7 mouse cellular contexts compared by ENCODE assay signal in genomic region chr14:96518954-96519682, GRCm38 (mm10). TPM values are rescaled to one million over a fixed set of nuclear protein-coding genes. Genes with fewer than 3 reads are reported as not detected.
DNase-seq lines count a peak whose midpoint lies in the region; ATAC-seq and TF ChIP-seq lines count a peak whose summit lies in the region.

Klhl1 (minus strand) TSS chr14:96519102.

- H3K4me1 ChIP-seq in testis, adult 2 months (ENCODE audit: control insufficient read depth, insufficient read depth, low read length): peaks cover 9% of the 10 kb centered on the region
- H3K4me1 ChIP-seq in forebrain, embryonic 15.5 days: peaks cover 12% of the 10 kb centered on the region
- no peaks in the 10 kb centered on the region for H3K4me1 ChIP-seq in limb, embryonic 14.5 days (ENCODE audit: control insufficient read depth, insufficient read depth, low read length)
- H3K4me1 ChIP-seq in stomach, embryonic 14.5 days (ENCODE audit: control insufficient read depth, insufficient read depth, low read length): no peaks in the 10 kb centered on the region

- WGBS in forebrain, embryonic 15.5 days: 40% methylated on average over 13 of the region's 13 CpGs
- 44% methylated on average over 13 of the region's 13 CpGs for WGBS in limb, embryonic 14.5 days
- WGBS in stomach, embryonic 14.5 days: 46% methylated on average over 13 of the region's 13 CpGs

- TF ChIP-seq CTCF in testis, adult 2 months (IDR thresholded peaks at IDR 0.05; ENCODE audit: control insufficient read depth, insufficient read depth, insufficient replicate concordance, low read depth, low read length): no peak

- no peaks in the 10 kb centered on the region for H3K9me3 ChIP-seq in forebrain, embryonic 15.5 days
- no peaks in the 10 kb centered on the region for H3K9me3 ChIP-seq in limb, embryonic 14.5 days (ENCODE audit: control insufficient read depth, low read length)
- H3K9me3 ChIP-seq in stomach, embryonic 14.5 days (ENCODE audit: control insufficient read depth, low read depth, low read length): no peaks in the 10 kb centered on the region

- no peaks in the 10 kb centered on the region for H3K36me3 ChIP-seq in testis, adult 2 months (ENCODE audit: control insufficient read depth, insufficient read depth, low read length)
- no peaks in the 10 kb centered on the region for H3K36me3 ChIP-seq in forebrain, embryonic 15.5 days
- H3K36me3 ChIP-seq in limb, embryonic 14.5 days (ENCODE audit: control insufficient read depth, insufficient read depth, low read length): no peaks in the 10 kb centered on the region
- H3K36me3 ChIP-seq in stomach, embryonic 14.5 days (ENCODE audit: control insufficient read depth, insufficient read depth, low read length): no peaks in the 10 kb centered on the region

- TF ChIP-seq POLR2A in testis, adult 2 months (IDR thresholded peaks at IDR 0.05; ENCODE audit: control insufficient read depth, low read depth, low read length): no peak
- no peak for TF ChIP-seq POLR2A in limb, embryonic 14.5 days (IDR thresholded peaks at IDR 0.05; ENCODE audit: borderline replicate concordance, extremely low read depth, insufficient read depth, insufficient read length)

- no peak within 1 kb of the TSS for H3K27ac ChIP-seq in testis, adult 2 months (ENCODE audit: control insufficient read depth, insufficient read depth, low read depth, low read length)
- peak within 1 kb of the TSS; percentile 25; the same call in 1 of the 2 replicates for H3K27ac ChIP-seq in forebrain, embryonic 15.5 days (replicated peaks)
- no peak within 1 kb of the TSS for H3K27ac ChIP-seq in limb, embryonic 14.5 days (replicated peaks; ENCODE audit: low read depth, low read length)
- no peak within 1 kb of the TSS for H3K27ac ChIP-seq in stomach, embryonic 14.5 days (ENCODE audit: low read length)

- peak within 1 kb of the TSS; percentile 95 for H3K4me2 ChIP-seq in forebrain, embryonic 15.5 days (replicated peaks)
- peak within 1 kb of the TSS; percentile 68 for H3K4me2 ChIP-seq in limb, embryonic 14.5 days (replicated peaks; ENCODE audit: low read depth, low read length, severe bottlenecking)
- peak within 1 kb of the TSS; percentile 96 for H3K4me2 ChIP-seq in stomach, embryonic 14.5 days (replicated peaks; ENCODE audit: low read depth, low read length)

- peak within 1 kb of the TSS; percentile 61 for H3K9ac ChIP-seq in forebrain, embryonic 15.5 days (replicated peaks)
- peak within 1 kb of the TSS; percentile 40 for H3K9ac ChIP-seq in limb, embryonic 14.5 days (ENCODE audit: low read depth, low read length, severe bottlenecking)
- 0 out of 2 replicates have a peak within 1 kb of the TSS, but pooled peaks have one; percentile 25 for H3K9ac ChIP-seq in stomach, embryonic 14.5 days (replicated peaks; ENCODE audit: low read depth, low read length)

- ATAC-seq in forebrain, embryonic 15.5 days (replicated peaks): peak; percentile 91
- ATAC-seq in limb, embryonic 14.5 days (ENCODE audit: low FRiP score, low read depth): no peak
- ATAC-seq in stomach, embryonic 14.5 days (ENCODE audit: insufficient number of reproducible peaks, insufficient read depth, low FRiP score, low read depth): 0 out of 2 replicates have a peak, but pooled peaks have one; percentile 67

- no peaks in the 10 kb centered on the region for H3K27me3 ChIP-seq in testis, adult 2 months (ENCODE audit: control insufficient read depth, insufficient read depth, low read length)
- H3K27me3 ChIP-seq in forebrain, embryonic 15.5 days: no peaks in the 10 kb centered on the region
- H3K27me3 ChIP-seq in limb, embryonic 14.5 days (ENCODE audit: control insufficient read depth, insufficient read depth, low read length): peaks cover 20% of the 10 kb centered on the region
- H3K27me3 ChIP-seq in stomach, embryonic 14.5 days (ENCODE audit: control insufficient read depth, insufficient read depth, low read length): no peaks in the 10 kb centered on the region

- peak within 1 kb of the TSS; percentile 56 for H3K4me3 ChIP-seq in testis, adult 2 months (ENCODE audit: control insufficient read depth, low read depth, low read length)
- peak within 1 kb of the TSS; percentile 56 for H3K4me3 ChIP-seq in forebrain, embryonic 15.5 days
- peak within 1 kb of the TSS; percentile 40 for H3K4me3 ChIP-seq in limb, embryonic 14.5 days (replicated peaks; ENCODE audit: low read length)
- peak within 1 kb of the TSS; percentile 39 for H3K4me3 ChIP-seq in stomach, embryonic 14.5 days (ENCODE audit: low read depth, low read length)

- DNase-seq in testis, postnatal 10 days (ENCODE audit: low spot score): no peak
- DNase-seq in limb, embryonic 14.5 days (ENCODE audit: low spot score): no peak
- DNase-seq in ovary, postnatal 10 days (ENCODE audit: low spot score): no peak
- no peak for DNase-seq in natural killer cell, adult 2 months (ENCODE audit: low spot score in 2 of 2)

RNA-seq across cellular contexts. Expression of gene Klhl1, which starts in this region (rescaled TPM):
- polyA plus RNA-seq in testis, adult 2 months (2012; rRNA removed): 0.02 TPM in 1 of 2 replicates, not detected in the other
- polyA plus RNA-seq in forebrain, embryonic 15.5 days (2015; fragmentation: Nextera tagmentation; extraction: Ambion mirVana): 1.7 and 1.9 TPM in 2 replicates
- 0.14 and 0.19 TPM in 2 replicates for polyA plus RNA-seq in limb, embryonic 14.5 days (2012; rRNA removed)
- 0.12 and 0.32 TPM in 2 replicates for polyA plus RNA-seq in limb, embryonic 14.5 days (2014; fragmentation: Nextera tagmentation; extraction: Ambion mirVana)
- polyA plus RNA-seq in stomach, embryonic 14.5 days (2014; fragmentation: Nextera tagmentation; extraction: Ambion mirVana): 0.60 and 1.4 TPM in 2 replicates
